Mouse (Mus musculus) liver, embryonic 16.5 days (tissue): ENCODE measurements at regions not wholly inside any gene's neighbourhood (a gene's known extent, or its start where the extent isn't known, plus 50 kb on each side); places are given as distances from the start of the nearest gene placed in this dataset.

Experiments
- ATAC-seq: fragments of 200-750 bp; cut with Nextera tagmentation; 2 replicates; pipeline ENCODE4 v1.8.0; 2017; ENCODE audit warnings: low read depth, mild to moderate bottlenecking, moderate number of reproducible peaks, moderate library complexity
- H3K27ac ChIP-seq: fragments of 300-500 bp; sonication (generic); 2 replicates; pipeline ENCODE4 v1.5.1; 2014; ENCODE audit warnings: mild to moderate bottlenecking, low read length
- H3K27me3 ChIP-seq: fragments of 300-500 bp; sonication (generic); 2 replicates; pipeline ENCODE4 v1.6.1; 2014; ENCODE audit warnings: low read depth, low read length, mixed read lengths; ENCODE audit not compliant: control insufficient read depth, insufficient read depth
- H3K36me3 ChIP-seq: fragments of 300-500 bp; sonication (generic); 2 replicates; pipeline ENCODE4 v1.6.1; 2014; ENCODE audit warnings: mild to moderate bottlenecking; ENCODE audit not compliant: control insufficient read depth, insufficient read depth
- H3K4me1 ChIP-seq: fragments of 300-500 bp; sonication (generic); 2 replicates; pipeline ENCODE4 v1.6.1; 2014; ENCODE audit warnings: low read depth, low read length, mixed read lengths; ENCODE audit not compliant: control insufficient read depth
- H3K4me2 ChIP-seq: fragments of 300-500 bp; sonication (generic); 2 replicates; pipeline ENCODE4 v1.6.1; 2014; ENCODE audit warnings: low read depth, low read length, mixed read lengths
- H3K4me3 ChIP-seq: fragments of 300-500 bp; sonication (generic); 2 replicates; pipeline ENCODE4 v1.5.1; 2014; ENCODE audit warnings: low read depth, mild to moderate bottlenecking, low read length
- H3K9ac ChIP-seq: fragments of 300-500 bp; sonication (generic); 2 replicates; pipeline ENCODE4 v1.6.1; 2014; ENCODE audit warnings: low read depth, low read length
- H3K9me3 ChIP-seq: fragments of 300-500 bp; sonication (generic); replicated peaks from 2 replicates; pipeline ENCODE4 v1.6.1; 2016; ENCODE audit warnings: low read length; ENCODE audit not compliant: control insufficient read depth
- WGBS: fragments of 180-500 bp; shearing (Covaris S2); extraction: QIAGEN DNeasy Blood & Tissue Kit; methylation state at CpG from one replicate; pipeline ENCODE4 v1.1.7; 2014; ENCODE audit not compliant: insufficient replicate concordance; 5-methylcytosine and 5-hydroxymethylcytosine counted together

- 57% methylated on average over 9 of the region's 9 CpGs for WGBS
- peaks cover 26% of the 10 kb centered on the region for H3K27me3 ChIP-seq
- no peak for ATAC-seq
Observed at GRCm38 (mm10) chr19:44646548-44646947, 83.9 kb downstream of the Hif1an start.

GRCm38 (mm10) chr19:44649206-44649605, 86.6 kb downstream of the Hif1an start:
- 56% methylated on average over 7 of the region's 7 CpGs for WGBS
- Histone ChIP-seq H3K4me2 (no peak overlapping the region), H3K27ac (no peak overlapping the region), H3K9me3 (no peaks in the 10 kb centered on the region), H3K9ac (no peak overlapping the region), H3K4me1 (no peaks in the 10 kb centered on the region), H3K4me3 (no peak overlapping the region), H3K36me3 (no peaks in the 10 kb centered on the region), H3K27me3 (peaks cover 23% of the 10 kb centered on the region)
- no peak for ATAC-seq

More at GRCm38 (mm10) chr19:44646548-44646947, 83.9 kb downstream of the Hif1an start:
- Histone ChIP-seq H3K27ac (no peak overlapping the region), H3K4me2 (no peak overlapping the region), H3K9ac (no peak overlapping the region), H3K36me3 (no peaks in the 10 kb centered on the region), H3K4me3 (no peak overlapping the region), H3K4me1 (no peaks in the 10 kb centered on the region), H3K9me3 (no peaks in the 10 kb centered on the region)

GRCm38 (mm10) chr19:44650841-44651240, 88.2 kb downstream of the Hif1an start:
- no peak overlapping the region for H3K4me3 ChIP-seq
- no peak overlapping the region for H3K27ac ChIP-seq
- no peaks in the 10 kb centered on the region for H3K9me3 ChIP-seq
- no peaks in the 10 kb centered on the region for H3K4me1 ChIP-seq
- H3K4me2 ChIP-seq, result no peak overlapping the region
- ATAC-seq, result no peak
- WGBS, result 11% methylated on average over 2 of the region's 2 CpGs
- no peak overlapping the region for H3K9ac ChIP-seq
- H3K36me3 ChIP-seq, result no peaks in the 10 kb centered on the region
- peaks cover 26% of the 10 kb centered on the region for H3K27me3 ChIP-seq

GRCm38 (mm10) chr19:44651605-44652004, 89.0 kb downstream of the Hif1an start:
- WGBS, result 0% methylated on average over 4 of the region's 4 CpGs
- H3K27me3 ChIP-seq, result peaks cover 27% of the 10 kb centered on the region
- no peak overlapping the region for H3K4me2 ChIP-seq

GRCm38 (mm10) chr19:44655719-44656118, 93.1 kb downstream of the Hif1an start:
- ATAC-seq, result no peak
- no peak overlapping the region for H3K4me3 ChIP-seq
- no peaks in the 10 kb centered on the region for H3K9me3 ChIP-seq
- H3K27me3 ChIP-seq, result peaks cover 22% of the 10 kb centered on the region
- H3K27ac ChIP-seq, result no peak overlapping the region
- H3K4me1 ChIP-seq, result no peaks in the 10 kb centered on the region
- H3K4me2 ChIP-seq, result no peak overlapping the region
- no peak overlapping the region for H3K9ac ChIP-seq
- no peaks in the 10 kb centered on the region for H3K36me3 ChIP-seq
- 4% methylated on average over 6 of the region's 6 CpGs for WGBS

More at GRCm38 (mm10) chr19:44651605-44652004, 89.0 kb downstream of the Hif1an start:
- H3K4me3 ChIP-seq, result no peak overlapping the region
- H3K9me3 ChIP-seq, result no peaks in the 10 kb centered on the region
- H3K36me3 ChIP-seq, result no peaks in the 10 kb centered on the region
- ATAC-seq, result no peak
- H3K4me1 ChIP-seq, result no peaks in the 10 kb centered on the region
- H3K27ac ChIP-seq, result no peak overlapping the region
- no peak overlapping the region for H3K9ac ChIP-seq

GRCm38 (mm10) chr19:44659316-44659715, 96.5 kb upstream of the Pax2 start:
- no peak overlapping the region for H3K9ac ChIP-seq
- no peaks in the 10 kb centered on the region for H3K9me3 ChIP-seq
- no peak for ATAC-seq
- no peaks in the 10 kb centered on the region for H3K4me1 ChIP-seq
- peaks cover 15% of the 10 kb centered on the region for H3K27me3 ChIP-seq
- H3K4me2 ChIP-seq, result no peak overlapping the region
- no peak overlapping the region for H3K27ac ChIP-seq
- no peaks in the 10 kb centered on the region for H3K36me3 ChIP-seq
- H3K4me3 ChIP-seq, result no peak overlapping the region
- 20% methylated on average over 10 of the region's 10 CpGs for WGBS

- Histone ChIP-seq H3K36me3 (no peaks in the 10 kb centered on the region), H3K27ac (no peak overlapping the region), H3K4me2 (no peak overlapping the region), H3K27me3 (peaks cover 68% of the 10 kb centered on the region), H3K9me3 (no peaks in the 10 kb centered on the region), H3K4me1 (no peaks in the 10 kb centered on the region), H3K9ac (no peak overlapping the region), H3K4me3 (no peak overlapping the region)
- WGBS, result under 1% methylated on average over 14 of the region's 14 CpGs
- no peak for ATAC-seq
Observed at GRCm38 (mm10) chr19:44669535-44669958, 86.3 kb upstream of the Pax2 start.

- H3K4me2 ChIP-seq, result no peak overlapping the region
- H3K27me3 ChIP-seq, result peaks cover 80% of the 10 kb centered on the region
- H3K4me3 ChIP-seq, result no peak overlapping the region
Observed at GRCm38 (mm10) chr19:44674621-44675245, 81.1 kb upstream of the Pax2 start.

GRCm38 (mm10) chr19:44676555-44677120, 79.2 kb upstream of the Pax2 start:
- WGBS, result 7% methylated on average over 12 of the region's 12 CpGs
- H3K9me3 ChIP-seq, result no peaks in the 10 kb centered on the region
- peaks cover 73% of the 10 kb centered on the region for H3K27me3 ChIP-seq
- H3K4me3 ChIP-seq, result no peak overlapping the region
- no peak overlapping the region for H3K27ac ChIP-seq
- ATAC-seq, result no peak
- no peaks in the 10 kb centered on the region for H3K4me1 ChIP-seq
- H3K36me3 ChIP-seq, result no peaks in the 10 kb centered on the region
- no peak overlapping the region for H3K4me2 ChIP-seq
- H3K9ac ChIP-seq, result no peak overlapping the region

More at GRCm38 (mm10) chr19:44674621-44675245, 81.1 kb upstream of the Pax2 start:
- H3K9ac ChIP-seq, result no peak overlapping the region
- H3K4me1 ChIP-seq, result no peaks in the 10 kb centered on the region
- H3K9me3 ChIP-seq, result no peaks in the 10 kb centered on the region
- ATAC-seq, result no peak
- H3K27ac ChIP-seq, result no peak overlapping the region
- WGBS, result 8% methylated on average over 45 of the region's 45 CpGs
- H3K36me3 ChIP-seq, result no peaks in the 10 kb centered on the region
